Mouse (Mus musculus): ENCODE results near the gene Pgf. TPM values are rescaled to one million over a fixed set of nuclear protein-coding genes. Genes with fewer than 3 reads are reported as not detected.

Pgf gene
- total RNA-seq, 4 experiments from 2014 or later = 2.1 to 4.4 (median 3.1) TPM

DNA sequence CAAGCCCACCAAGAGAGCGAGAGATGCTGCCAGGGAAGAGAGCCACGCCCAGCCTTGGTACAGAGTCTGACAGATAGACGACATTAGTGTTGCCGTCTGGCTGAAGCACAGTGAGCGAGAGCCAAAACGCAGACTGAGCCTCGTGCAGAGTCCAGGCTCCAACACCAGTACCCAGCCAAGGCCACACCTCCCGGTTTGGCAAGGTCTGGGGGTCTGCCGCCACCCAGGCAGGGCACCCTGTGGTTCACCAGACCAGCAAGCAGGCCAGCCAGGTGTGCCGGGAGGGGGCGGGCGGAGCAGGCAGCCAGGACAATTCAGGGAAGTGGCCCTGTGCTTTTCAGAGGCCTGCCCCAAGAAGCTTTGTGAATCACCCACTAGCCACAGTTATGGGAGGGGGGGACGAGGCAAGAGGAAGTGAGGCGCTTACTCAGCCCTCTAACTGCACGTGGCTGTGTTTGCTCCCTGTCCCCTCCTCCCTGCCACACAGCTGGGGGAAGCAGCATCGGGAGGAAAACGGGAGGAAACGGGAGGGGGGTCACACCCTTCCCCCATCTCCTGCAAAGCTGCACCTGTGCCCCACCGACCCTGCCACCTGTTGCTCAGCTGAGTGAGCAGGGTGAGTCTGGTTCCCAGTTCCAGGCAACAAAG lies 15.0 kb upstream of the Pgf start:
- no peak for DNase-seq (ENCODE audit: low spot score in 2 of 2)

DNA sequence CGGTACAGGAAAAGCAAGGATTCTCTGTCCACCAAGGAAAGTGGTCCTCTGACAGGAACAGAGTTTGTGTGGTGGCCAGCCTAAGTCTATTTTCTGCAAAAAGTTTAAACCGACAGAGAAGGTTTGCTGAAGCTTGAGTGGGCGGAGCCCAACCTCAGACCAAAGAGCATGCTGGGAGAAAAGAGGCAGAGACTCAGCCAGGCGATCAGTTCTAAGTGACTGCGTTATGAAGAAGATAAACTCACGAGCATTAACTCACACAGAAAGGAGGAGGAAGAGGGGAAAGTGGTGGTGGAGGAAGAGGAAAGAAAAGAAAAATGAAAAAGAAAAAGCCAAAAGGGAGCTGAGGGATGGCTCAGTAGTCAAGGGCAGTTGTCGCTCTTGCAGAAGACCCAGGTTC lies 12.7 kb upstream of the Pgf start:
- DNase-seq (ENCODE audit: low spot score in 2 of 2) = no peak

GRCm38 (mm10) chr12:85186361-85186760 lies 8.8 kb upstream of the Pgf start:
- DNase-seq (ENCODE audit: low spot score in 2 of 2) = no peak

DNA sequence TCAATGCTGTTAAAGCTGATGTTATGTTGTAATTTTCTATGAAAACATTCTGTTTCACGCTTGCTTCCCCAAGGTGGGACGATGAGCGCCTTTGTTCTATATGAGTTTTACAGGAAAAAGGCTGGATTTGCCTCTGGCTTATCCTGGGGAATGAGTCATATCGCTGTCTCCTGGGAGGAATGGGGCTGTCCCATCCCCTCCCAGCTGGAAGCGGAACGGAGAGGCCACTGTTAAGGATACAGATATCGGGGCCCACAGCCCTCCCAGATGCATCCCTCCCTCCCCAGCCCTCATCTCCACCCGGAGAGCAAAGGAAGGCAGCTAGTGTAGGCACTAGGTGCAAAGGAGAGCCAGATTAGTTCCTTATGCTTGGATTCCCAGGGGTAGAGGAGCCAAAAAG lies 8.2 kb upstream of the Pgf start:
- no peak for DNase-seq (ENCODE audit: low spot score in 2 of 2)

DNA sequence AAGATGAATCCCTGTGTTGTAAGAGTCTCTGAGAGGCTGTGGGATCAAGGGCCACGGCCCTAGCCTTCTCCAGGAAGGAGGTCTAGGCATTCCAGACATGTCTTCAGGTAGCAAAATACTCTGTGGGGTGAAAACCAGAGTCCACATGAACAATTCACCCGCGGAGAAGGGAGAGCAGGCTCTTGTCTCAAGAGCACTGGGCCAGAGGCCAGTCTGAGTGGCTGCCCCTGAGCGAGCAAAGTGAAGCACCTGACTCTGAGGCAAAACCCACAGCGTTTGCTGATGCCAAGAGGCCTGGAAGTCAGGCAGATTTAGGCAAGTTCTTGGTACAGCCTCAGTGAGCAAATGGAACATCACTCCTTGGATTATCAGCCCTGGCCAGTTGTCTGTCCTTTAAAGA lies 6.5 kb upstream of the Pgf start:
- no peak for DNase-seq (ENCODE audit: low spot score in 2 of 2)

DNA sequence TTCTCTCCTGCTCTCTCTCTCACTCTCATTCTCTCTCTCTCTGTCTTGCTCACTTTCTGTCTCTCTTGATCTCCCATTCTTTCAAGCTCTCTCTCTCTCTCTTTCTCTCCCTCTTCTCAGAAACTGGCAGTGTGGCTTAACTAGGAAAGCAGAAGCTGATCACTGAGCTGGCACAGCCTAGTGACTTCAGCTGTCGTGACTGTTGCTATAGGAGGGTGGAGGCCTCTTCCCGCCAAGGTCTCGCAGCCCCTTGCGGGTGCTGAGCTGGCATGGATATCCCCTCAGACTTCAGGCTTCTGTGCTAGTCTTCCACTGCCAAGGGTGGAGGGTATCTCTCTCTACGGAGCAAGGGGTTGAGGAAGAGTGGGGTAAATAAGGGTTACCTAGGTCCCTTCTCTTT lies 5.3 kb upstream of the Pgf start:
- no peak for DNase-seq (ENCODE audit: low spot score in 2 of 2)

- no peak for DNase-seq (ENCODE audit: low spot score in 2 of 2)
Measured at GRCm38 (mm10) chr12:85182345-85182643, 4.7 kb upstream of the Pgf start.

GRCm38 (mm10) chr12:85181475-85182344 lies 4.1 kb upstream of the Pgf start:
- no peak for DNase-seq (ENCODE audit: low spot score in 2 of 2)

DNA sequence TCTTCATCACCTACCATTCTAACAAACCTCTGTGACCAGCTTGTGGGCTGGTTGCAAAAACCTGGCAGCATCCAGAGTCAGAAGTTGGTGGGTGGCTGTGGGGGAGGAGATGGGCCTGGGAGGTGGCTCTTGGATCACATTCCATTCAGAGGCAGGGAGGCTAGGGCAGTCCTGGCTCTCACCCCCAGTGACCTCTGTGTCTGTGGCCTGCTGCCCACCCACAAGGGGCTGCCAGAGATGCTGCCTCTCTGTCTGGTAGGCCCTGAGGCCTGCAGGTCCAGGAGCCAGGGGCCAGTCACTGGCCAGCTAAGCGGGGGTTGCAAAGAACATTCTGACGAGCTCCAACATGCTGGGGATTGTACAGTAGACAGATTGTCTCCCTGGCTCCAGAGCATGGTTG lies 704 bp upstream of the Pgf start:
- DNase-seq (ENCODE audit: low spot score in 2 of 2) = no peak

DNA sequence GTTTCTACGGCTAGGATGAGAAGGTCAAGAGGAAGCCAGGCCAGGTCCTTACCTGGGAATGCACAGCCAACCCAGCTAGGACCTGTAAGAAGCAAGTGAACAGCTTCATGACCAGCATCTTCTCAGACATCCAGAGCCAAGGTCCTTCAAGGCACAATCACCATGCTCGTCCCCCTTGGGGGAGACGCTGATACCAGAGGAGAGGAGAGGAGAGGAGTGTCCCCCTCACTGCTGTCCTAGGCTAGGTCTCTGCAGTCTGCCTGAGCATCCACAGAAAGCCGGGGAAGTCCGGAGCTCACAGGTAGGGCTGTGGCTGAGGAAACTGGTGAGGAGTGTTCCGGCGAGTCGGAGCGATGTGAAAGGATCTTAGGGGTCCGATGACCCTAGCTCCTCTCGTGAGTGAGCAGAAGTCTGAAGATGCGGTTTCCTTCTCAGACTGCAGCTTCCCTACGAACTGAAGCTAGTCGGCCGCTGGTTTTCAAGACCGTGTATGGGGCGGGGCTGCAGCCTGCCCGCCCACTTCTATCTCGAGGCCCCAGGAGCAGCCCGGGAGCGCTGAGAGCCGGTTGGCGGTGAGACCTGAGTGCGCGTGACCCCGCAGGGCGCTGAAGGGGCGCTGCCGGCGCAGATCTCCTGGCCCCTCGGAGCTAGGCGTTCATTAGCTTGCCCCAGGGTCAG lies 605 bp downstream of the Pgf start:
- DNase-seq (ENCODE audit: low spot score in 2 of 2) = no peak

DNA sequence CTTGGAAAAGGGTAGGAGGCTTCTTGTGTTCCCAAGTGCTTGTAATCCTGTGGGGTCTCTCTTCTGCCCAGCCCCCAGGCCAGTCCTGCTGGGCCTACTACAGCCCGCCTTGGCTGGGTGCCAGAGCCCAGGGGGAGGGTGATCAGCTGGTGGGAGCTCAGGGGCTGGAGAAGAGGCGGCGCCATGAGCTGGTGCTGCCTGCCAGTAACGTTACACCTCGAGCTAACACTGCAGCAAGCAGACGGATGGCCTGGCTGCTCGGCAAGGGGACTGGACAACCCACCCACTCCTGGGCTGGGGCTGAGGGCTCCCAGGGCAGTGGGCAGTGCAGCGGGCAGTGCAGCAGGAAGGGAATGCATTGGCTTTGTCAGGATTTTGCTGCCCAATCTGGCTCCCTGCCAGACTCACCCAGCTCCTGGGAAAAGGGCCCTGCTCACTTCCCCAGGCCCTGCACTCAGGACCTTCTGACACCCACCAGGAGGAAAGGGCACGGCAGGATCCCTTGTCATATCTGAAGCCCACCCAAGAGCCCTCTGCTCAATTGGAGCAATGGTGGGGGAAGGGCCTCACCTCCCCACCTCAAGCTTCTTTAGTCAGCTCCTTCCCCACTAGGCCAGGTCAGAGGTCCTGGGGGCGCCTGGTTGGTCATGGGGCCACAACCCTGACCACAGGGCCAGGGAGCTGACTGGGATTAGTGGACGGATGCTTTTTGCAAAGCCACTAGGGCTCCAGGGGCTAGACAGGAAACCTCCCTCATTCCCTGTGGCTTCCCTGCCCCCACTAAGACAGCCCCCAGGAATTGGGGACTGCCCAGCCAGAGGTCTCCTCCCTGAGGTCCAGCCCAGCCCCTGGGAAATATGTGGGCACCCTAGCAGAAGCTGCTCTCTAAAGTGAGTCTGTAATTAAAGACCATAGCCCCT lies 1.4 kb downstream of the Pgf start:
- DNase-seq (ENCODE audit: low spot score in 2 of 2) = no peak

DNA sequence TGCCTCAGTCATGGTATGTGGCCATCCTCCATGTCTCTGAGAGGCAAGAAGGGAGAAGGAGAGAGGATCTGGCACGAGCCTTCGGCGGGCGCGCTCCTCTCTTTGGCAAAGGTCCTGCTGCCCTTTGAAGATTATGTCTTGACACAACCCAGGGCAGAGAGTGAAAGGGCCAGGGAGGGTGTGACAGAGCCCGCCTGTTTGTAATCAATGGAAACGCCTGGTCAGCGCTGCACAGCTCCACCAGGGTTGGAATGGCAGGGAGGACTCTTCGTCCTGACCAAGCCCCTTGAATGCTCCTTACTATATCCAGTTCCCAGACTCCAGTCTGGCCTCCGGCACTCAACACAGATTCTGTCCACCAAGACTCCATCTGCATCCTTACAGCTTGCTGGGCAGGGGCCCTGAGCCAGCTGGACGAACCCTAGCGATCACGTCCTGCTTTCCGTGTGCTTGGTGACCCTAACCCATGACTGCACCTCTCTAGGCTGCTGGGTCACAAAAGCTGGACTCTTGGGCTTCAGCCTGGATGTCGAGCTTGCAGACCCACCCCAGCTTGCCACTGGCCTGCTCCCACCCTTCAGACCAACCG lies 2.4 kb downstream of the Pgf start:
- no peak for DNase-seq (ENCODE audit: low spot score in 2 of 2)

GRCm38 (mm10) chr12:85174016-85174415 lies 3.6 kb downstream of the Pgf start:
- no peak for DNase-seq (ENCODE audit: low spot score in 2 of 2)

- no peak for DNase-seq (ENCODE audit: low spot score in 2 of 2)
Measured at GRCm38 (mm10) chr12:85170948-85171307, 6.7 kb downstream of the Pgf start.

DNA sequence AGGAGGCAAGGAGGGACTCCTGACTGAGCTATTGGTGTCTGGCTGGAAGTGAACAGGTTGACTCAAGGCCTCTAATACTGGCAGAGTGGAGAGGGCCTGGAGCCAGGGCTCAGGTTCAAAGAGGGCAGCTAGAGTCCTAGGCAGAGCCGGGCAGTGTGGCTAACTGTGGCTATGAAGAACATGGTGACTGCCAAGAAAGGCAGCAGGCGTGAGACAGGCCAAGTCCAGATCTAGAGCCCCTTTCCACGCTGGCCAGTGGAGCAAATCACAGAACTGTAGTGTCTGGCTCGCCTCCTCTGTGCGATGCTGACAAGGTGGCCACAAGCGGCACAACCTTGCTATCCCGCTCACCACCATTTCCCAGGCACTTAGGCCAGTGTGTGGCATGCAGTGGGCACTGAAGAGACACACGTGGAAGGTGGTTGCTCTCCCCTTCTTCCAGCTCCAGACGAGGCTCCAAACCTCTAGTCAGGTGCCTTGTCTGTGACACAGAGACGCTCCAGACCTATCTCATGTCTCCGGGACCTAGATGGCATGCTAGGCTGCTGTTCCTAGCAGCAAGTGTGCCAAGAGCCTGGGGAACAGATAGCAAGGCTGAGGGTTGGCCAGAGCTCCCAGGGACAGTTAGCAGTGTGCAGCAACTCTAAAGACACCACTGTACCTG lies 7.2 kb downstream of the Pgf start:
- no peak for DNase-seq (ENCODE audit: low spot score in 2 of 2)

DNA sequence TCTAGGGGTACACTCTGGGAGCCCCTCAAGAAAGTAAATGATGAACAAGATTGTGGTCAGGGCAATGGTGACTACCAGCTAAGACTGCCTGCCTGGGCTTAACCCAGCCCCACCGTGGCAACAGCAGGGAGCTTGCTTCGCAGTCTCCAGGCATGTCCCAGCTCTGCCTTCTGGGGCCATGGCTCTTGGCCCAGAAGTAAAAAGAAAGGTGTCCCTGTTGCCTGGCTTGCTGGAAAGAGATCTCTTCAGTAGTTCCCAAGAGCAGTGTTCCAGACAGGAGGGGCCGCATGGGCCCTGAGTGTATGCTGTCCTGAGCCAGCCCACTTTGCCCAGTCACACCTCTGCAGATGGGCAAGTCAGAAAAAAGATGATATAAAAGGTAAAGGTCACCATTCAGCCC lies 7.7 kb downstream of the Pgf start:
- no peak for DNase-seq (ENCODE audit: low spot score in 2 of 2)

GRCm38 (mm10) chr12:85169117-85169858 lies 8.3 kb downstream of the Pgf start:
- DNase-seq (ENCODE audit: low spot score in 2 of 2) = peak; percentile 55 to 78

GRCm38 (mm10) chr12:85166631-85167030 lies 11.0 kb downstream of the Pgf start:
- DNase-seq (ENCODE audit: low spot score in 2 of 2) = no peak

GRCm38 (mm10) chr12:85164996-85165395 lies 12.6 kb downstream of the Pgf start:
- DNase-seq (ENCODE audit: low spot score in 2 of 2) = no peak

DNA sequence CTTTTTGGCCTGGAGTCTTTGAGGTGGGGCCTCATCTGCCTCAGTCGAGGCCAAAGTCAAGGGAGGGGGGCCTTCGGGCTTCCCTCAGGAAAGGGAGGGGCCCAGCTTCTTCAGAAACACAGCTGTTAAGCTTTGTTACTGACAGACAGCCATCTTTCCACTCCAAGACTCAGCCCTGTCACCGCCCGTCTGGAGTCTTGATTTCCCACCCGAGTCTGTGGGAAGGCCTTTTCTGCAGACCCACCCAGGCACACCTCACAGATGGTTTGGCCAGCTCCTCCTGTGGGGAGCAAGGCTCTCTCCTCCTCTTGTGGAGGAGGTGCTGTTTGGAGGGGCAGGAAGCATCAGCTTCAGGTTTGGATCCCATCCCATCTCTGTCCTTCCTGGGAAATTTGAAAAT lies 18.0 kb downstream of the Pgf start:
- no peak for DNase-seq (ENCODE audit: low spot score in 2 of 2)

All from left cerebral cortex, adult 8-10 months (tissue).